Mouse (Mus musculus) liver, postnatal 0 days (tissue): ENCODE measurements around the gene Gzmn. TPM values are rescaled to one million over a fixed set of nuclear protein-coding genes. Genes with fewer than 3 reads are reported as not detected.

Source experiments
- ATAC-seq: fragments of 200-750 bp; cut with Nextera tagmentation; 2 replicates; pipeline ENCODE4 v1.8.0; 2017; ENCODE audit warnings: mild to moderate bottlenecking, moderate library complexity
- DNase-seq: peaks from one replicate; pipeline ENCODE4 v3.0.0-alpha.2; 2016
- H3K27ac ChIP-seq: fragments of 300-500 bp; sonication (generic); 2 replicates; pipeline ENCODE4 v1.5.1; 2014; ENCODE audit warnings: antibody characterized with exemption, moderate library complexity, mild to moderate bottlenecking, low read depth
- H3K27me3 ChIP-seq: fragments of 300-500 bp; sonication (generic); 2 replicates; pipeline ENCODE4 v1.6.1; 2014; ENCODE audit warnings: low read length, control low read depth, mixed read lengths; ENCODE audit not compliant: insufficient read depth
- H3K36me3 ChIP-seq: fragments of 300-500 bp; sonication (generic); replicated peaks from 2 replicates; pipeline ENCODE4 v1.6.1; 2014; ENCODE audit warnings: mild to moderate bottlenecking, control low read depth, low read length, moderate library complexity, mixed read lengths; ENCODE audit not compliant: insufficient read depth
- H3K4me1 ChIP-seq: fragments of 300-500 bp; sonication (generic); 2 replicates; pipeline ENCODE4 v1.6.1; 2014; ENCODE audit warnings: antibody characterized with exemption, mild to moderate bottlenecking, control low read depth; ENCODE audit not compliant: insufficient read depth
- H3K4me2 ChIP-seq: fragments of 300-500 bp; sonication (generic); 2 replicates; pipeline ENCODE4 v1.6.1; 2014; ENCODE audit warnings: low read depth, mild to moderate bottlenecking, low read length, moderate library complexity, mixed read lengths
- H3K4me3 ChIP-seq: fragments of 300-500 bp; sonication (generic); 2 replicates; pipeline ENCODE4 v1.5.1; 2014; ENCODE audit warnings: low read depth, low read length
- H3K9ac ChIP-seq: fragments of 300-500 bp; sonication (generic); replicated peaks from 2 replicates; pipeline ENCODE4 v1.6.1; 2014; ENCODE audit warnings: mild to moderate bottlenecking, moderate library complexity
- H3K9me3 ChIP-seq: fragments of 300-500 bp; sonication (generic); 2 replicates; pipeline ENCODE4 v1.6.1; 2016; ENCODE audit warnings: mild to moderate bottlenecking, control low read depth, low read length, mixed read lengths
- CTCF ChIP-seq: sonication (generic); IDR thresholded peaks from 2 replicates; pipeline ENCODE4 v1.5.1; 2016; ENCODE audit warnings: antibody characterized with exemption, low read depth
- EP300 ChIP-seq: IDR thresholded peaks from 2 replicates; pipeline ENCODE4 v1.6.1; 2016; ENCODE audit warnings: antibody characterized with exemption, low read depth, mild to moderate bottlenecking
- WGBS: fragments of 180-500 bp; shearing (Covaris S2); extraction: QIAGEN DNeasy Blood & Tissue Kit; methylation state at CpG from one replicate; pipeline ENCODE4 v1.1.7; 2014; ENCODE audit not compliant: insufficient replicate concordance; 5-methylcytosine and 5-hydroxymethylcytosine counted together
- polyA plus RNA-seq: library from polyadenylated mRNA; unstranded; fragments of >200 nt; fragmentation: Nextera tagmentation; extraction: Ambion mirVana; gene quantifications from 2 replicates; pipeline ENCODE4 v1.2.1, GENCODE M21; 2015

Gene Gzmn
- polyA plus RNA-seq, 1 experiment from 2014 or later: not detected

DNA sequence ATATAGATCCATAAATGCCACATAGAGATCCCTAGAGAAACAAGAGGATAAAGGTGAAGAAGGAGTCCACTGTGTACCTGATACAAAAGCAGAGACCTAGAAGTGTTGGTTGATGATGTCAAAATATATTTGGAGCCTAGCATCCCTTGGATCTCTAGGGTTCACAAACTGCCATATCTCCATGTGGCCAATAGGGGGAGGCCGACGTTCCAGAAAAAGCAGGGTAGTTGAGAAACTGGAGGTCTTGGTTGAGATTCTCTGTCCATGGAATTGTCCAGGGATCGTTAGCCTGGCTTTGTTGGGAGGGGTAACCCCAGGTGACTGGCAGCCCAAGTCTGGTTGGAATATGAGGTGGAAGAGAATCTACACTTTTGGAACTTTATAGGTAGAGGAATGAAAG is 46.1 kb downstream of the Gzmn start:
- 32% methylated on average over 3 of the region's 3 CpGs for WGBS
- Histone ChIP-seq H3K9ac (no peak overlapping the region), H3K36me3 (no peaks in the 10 kb centered on the region), H3K27ac (no peak overlapping the region), H3K4me3 (no peak overlapping the region), H3K27me3 (no peaks in the 10 kb centered on the region), H3K9me3 (no peaks in the 10 kb centered on the region), H3K4me2 (no peak overlapping the region), H3K4me1 (no peaks in the 10 kb centered on the region)
- DNase-seq (no peak), ATAC-seq (no peak)
- TF ChIP-seq EP300 (no peak), CTCF (peak; percentile 49)

DNA sequence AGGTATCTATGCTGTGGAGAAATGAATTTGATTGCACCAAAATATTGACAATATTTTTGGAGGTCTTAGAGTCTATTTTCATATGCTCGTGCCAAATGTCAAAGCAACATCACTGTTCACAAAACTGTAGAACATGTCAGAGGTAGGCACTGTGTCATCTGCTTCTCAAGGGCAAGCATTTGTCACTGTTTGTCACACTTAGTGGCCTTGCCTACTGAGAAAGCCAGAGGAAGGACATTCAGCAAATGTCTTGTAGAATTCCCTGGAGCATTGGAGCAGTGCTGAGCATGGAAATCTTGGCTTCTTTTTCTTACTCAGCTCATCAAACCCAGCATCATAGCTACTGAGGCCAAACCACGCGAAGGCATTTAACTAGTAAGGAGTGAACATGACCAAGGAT is 50.9 kb downstream of the Gzmn start:
- DNase-seq: no peak

DNA sequence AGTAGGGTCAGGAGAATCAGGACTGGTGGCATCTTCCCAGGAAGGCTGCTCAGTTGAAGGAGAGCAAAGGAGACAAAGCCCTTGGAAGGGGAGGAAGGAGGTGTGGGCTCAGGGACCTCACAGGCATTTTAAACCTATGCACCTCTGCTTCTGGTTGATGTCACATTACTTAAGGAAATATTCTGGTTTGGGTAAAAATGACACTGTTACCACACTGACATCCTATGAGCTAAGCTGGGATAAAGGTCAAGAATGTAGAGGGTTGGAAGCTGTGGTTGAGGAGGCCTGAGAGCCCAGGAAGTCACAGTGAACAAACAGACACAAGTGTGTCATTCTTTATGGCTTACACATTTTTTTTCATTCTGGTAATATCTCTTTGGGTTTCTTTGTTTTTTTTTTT is 53.9 kb downstream of the Gzmn start, which contains the start of gene Gzme:
TSS of gene Gzme (minus strand) at position 101 of the 400 bp plus-strand sequence.
- H3K27me3 ChIP-seq: no peaks in the 10 kb centered on the region
- H3K4me2 ChIP-seq: no peak within 1 kb of the TSS
- TF ChIP-seq CTCF: no peak
- no peak for TF ChIP-seq EP300
- DNase-seq: no peak
- H3K4me1 ChIP-seq: no peaks in the 10 kb centered on the region
- no peak within 1 kb of the TSS for H3K9ac ChIP-seq
- no peak for ATAC-seq
- no peak within 1 kb of the TSS for H3K27ac ChIP-seq
- H3K36me3 ChIP-seq: no peaks in the 10 kb centered on the region
- H3K9me3 ChIP-seq: no peaks in the 10 kb centered on the region
- no peak within 1 kb of the TSS for H3K4me3 ChIP-seq

More for the DNA sequence above, 50.9 kb downstream of the Gzmn start:
- H3K36me3 ChIP-seq: no peaks in the 10 kb centered on the region
- H3K4me2 ChIP-seq: no peak overlapping the region
- no peaks in the 10 kb centered on the region for H3K27me3 ChIP-seq
- no peaks in the 10 kb centered on the region for H3K4me1 ChIP-seq
- TF ChIP-seq EP300: no peak
- no peak overlapping the region for H3K9ac ChIP-seq
- 68% methylated on average over 3 of the region's 3 CpGs for WGBS
- H3K27ac ChIP-seq: no peak overlapping the region
- no peak overlapping the region for H3K4me3 ChIP-seq
- no peaks in the 10 kb centered on the region for H3K9me3 ChIP-seq
- ATAC-seq: no peak

Other genes with a start within 250 kb of the Gzmn start
- 0.59 and 1.7 TPM in 2 replicates for gene Cma1, start 229.9 kb downstream of the Gzmn start, polyA plus RNA-seq
- gene Cma2, start 223.6 kb downstream of the Gzmn start, polyA plus RNA-seq: not detected in 2 replicates
- not detected in 2 replicates for gene Mcpt1, start 156.6 kb downstream of the Gzmn start, polyA plus RNA-seq
- gene Mcpt9, start 144.1 kb downstream of the Gzmn start, polyA plus RNA-seq: not detected in 2 replicates
- 0.23 and 0.27 TPM in 2 replicates for gene Mcpt2, start 132.6 kb downstream of the Gzmn start, polyA plus RNA-seq
- 0.26 and 0.51 TPM in 2 replicates for gene Mcpt4, start 112.3 kb downstream of the Gzmn start, polyA plus RNA-seq
- 13.3 and 19.0 TPM in 2 replicates for gene Mcpt8, start 89.3 kb downstream of the Gzmn start, polyA plus RNA-seq
- 38.6 and 41.3 TPM in 2 replicates for gene Ctsg, start 72.0 kb downstream of the Gzmn start, polyA plus RNA-seq
- gene Gzme, start 54.0 kb downstream of the Gzmn start, polyA plus RNA-seq: not detected in 2 replicates
- not detected in 2 replicates for gene Gzmd, start 42.0 kb downstream of the Gzmn start, polyA plus RNA-seq
- gene Gzmg, start 15.0 kb downstream of the Gzmn start, polyA plus RNA-seq: not detected in 2 replicates
- not detected in 2 replicates for gene Gzmf, start 36.8 kb upstream of the Gzmn start, polyA plus RNA-seq
- 0.17 and 0.25 TPM in 2 replicates for gene Gzmc, start 60.1 kb upstream of the Gzmn start, polyA plus RNA-seq
- 7.2 and 7.9 TPM in 2 replicates for gene Gzmb, start 87.7 kb upstream of the Gzmn start, polyA plus RNA-seq
- gene Atp12a, start 190.5 kb upstream of the Gzmn start, polyA plus RNA-seq: not detected in 2 replicates
- 0.40 and 0.70 TPM in 2 replicates for gene Rnf17, start 228.0 kb upstream of the Gzmn start, polyA plus RNA-seq